Mouse (Mus musculus) right cerebral cortex, adult 18-20 months (tissue): ENCODE results near the gene Olfr616.
"Not testable (repeated sequence)": the region's sequence is repeated elsewhere in the genome, so short reads cannot be mapped to it uniquely, and the experiment has no call there.

Experiments
- DNase-seq: peaks from one replicate; pipeline ENCODE4 v3.0.0; 2022; ENCODE audit warnings: mixed read lengths

The Olfr616 gene

DNA sequence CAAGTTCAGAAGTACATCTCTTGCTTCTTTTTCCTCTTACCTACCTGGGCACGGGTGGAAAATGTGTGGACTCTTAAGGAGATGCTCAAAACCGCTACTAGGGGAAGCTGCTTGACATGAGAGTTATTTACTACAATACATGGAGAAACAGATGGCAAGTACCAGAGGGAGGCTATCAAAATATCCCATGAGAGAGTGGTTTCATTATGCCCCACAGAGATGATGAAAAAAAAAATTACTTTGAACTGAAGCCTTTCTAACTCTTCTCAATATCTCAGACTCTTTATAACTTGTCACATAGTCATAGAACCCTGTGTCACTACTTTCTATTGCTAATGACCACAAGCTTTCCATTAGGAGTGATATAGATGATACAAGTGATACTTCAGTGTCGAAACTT is at the start of gene Olfr616:
TSS of gene Olfr616 (minus strand) at position 101 of the 400 bp plus-strand sequence.
- DNase-seq: no peak

DNA sequence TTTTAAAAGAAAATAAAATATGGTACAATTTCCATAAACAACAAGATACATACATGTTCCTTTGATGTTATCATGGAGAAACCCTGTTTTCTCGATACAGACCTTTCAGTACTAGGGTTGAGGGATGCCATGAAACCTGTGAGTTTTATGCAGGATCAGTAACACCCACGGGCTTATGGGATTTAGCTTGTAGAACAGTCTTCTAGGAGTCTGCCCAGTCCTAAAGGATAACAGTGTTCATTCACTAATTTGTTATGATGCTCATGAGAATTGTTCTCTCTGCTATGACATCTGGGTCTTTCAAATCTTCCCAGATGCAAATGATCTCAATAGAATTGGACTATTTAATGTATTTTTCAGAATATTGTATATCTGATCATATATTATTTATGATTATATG is 43.5 kb upstream of the Olfr616 start, which contains the start of gene Olfr620:
TSS of gene Olfr620 (minus strand) at position 101 of the 400 bp plus-strand sequence.
- DNase-seq: no peak

DNA sequence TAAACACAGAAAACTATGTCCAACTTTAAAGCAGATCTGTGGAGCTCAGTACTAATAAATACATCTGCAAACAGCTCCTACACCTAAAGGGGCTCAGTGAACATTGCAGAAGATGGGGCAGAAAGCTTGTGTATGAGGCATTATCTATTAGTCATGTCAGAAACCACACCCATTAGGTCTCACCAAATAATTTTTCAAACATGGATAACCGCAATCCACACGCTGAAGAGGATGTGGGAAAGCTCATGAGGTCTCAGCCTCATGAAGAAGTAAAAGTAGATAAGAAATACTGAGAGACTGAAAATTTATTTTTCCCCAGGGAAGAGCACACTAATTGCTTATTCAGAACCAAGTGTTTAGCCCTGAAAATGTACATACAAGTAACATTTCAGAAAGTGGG is 38.5 kb upstream of the Olfr616 start:
- no peak for DNase-seq

DNA sequence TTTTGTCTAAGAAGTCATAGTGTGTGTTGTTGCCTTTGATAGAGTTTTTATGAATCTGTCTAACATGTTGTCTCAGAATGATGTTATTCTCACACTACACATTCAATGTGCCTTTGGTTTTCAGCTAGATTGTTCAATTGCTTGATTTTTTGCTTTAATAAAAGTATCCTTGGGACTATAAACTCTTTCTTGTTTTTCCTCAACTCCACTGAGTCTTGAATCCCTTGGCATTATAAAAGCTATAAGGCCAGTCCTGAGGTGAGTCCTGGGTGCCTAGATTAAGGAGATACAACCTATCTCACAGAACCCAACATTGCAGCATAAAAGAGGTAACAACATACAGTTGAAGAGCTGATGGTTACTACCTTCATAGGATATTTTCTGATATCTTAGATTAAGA is 31.3 kb upstream of the Olfr616 start, which contains the start of gene Olfr619:
TSS of gene Olfr619 (plus strand) at position 301 of the 400 bp plus-strand sequence.
- no peak for DNase-seq

DNA sequence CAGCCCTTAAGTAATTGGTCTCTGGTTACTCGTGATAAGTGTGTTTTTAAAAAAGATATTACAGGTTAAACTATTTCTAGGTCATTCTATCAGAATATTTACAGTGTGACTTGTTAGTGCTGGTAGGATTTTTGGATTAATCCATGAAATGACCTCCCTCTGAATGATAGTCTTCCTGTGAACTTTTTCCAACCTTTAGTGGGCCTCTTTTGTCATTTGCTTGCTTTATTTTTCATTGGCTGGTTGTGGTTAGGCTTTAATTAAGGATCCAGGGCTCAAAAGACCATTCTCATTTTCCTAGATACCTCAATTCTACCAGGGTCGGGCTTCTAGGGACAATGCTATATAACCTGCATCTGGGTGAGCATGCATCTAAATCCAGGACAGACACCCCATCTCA is 20.9 kb upstream of the Olfr616 start, which contains the start of gene Olfr618:
TSS of gene Olfr618 (plus strand) at position 301 of the 400 bp plus-strand sequence.
- DNase-seq: no peak

DNA sequence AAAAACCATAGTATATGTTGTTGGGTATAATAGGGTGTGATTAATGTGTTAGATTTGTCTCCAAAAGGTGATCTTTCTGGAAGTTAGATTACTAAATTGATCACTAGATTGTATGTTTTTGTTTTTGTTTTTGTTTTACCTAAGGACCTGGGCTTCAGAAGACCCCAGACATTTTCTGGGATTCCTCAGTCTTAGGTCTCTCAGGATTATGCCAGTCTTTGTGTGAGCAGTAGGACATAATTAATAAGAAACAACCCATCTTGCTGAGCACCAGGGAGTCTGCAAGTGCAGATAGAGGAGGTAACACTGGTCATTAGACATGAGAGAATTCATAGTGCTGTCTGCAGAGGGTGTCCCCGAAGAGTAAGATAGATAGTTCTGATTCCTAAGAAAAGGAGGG is 3.8 kb upstream of the Olfr616 start, which contains the start of gene Olfr617:
TSS of gene Olfr617 (plus strand) at position 301 of the 400 bp plus-strand sequence.
- DNase-seq: no peak

DNA sequence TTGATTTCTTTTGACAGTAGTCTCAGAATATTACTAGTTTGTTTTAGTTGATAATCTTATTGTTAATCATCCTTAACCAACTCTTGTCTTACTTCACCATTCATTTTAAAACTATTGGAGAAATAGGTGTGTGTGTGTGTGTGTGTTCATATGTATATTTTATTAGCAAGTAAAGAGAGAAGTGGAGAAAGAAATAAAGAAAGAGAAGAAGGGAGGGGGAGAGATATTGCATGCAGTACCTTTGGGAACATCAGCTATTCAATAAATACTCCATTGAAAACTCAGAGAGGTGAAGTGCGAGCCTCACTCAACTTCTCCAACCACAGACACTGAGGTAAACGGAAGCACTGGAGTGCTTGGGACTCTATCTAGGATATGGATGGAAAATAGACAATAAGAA is 13.2 kb downstream of the Olfr616 start, which contains the start of gene Olfr615:
TSS of gene Olfr615 (plus strand) at position 301 of the 400 bp plus-strand sequence.
- no peak for DNase-seq

DNA sequence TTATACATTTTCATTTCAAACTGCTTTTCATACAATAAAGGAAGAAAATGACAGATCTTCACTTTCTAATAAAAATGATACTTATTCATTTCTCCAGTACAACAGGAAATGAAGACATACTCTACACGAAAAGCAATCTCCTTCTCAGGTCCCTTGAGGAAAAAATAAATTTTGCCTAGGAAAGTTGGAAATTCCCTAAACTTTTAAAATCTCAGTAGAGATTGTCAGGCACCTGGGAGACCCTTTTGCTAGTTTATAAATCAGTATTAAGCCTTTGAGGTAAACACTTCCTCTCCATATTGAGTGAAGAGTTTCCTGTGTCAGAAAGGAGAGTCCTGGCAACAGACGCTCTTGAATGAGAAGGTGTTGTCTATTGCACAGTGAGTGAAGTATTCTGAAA is 21.2 kb downstream of the Olfr616 start, which contains the start of gene Olfr613:
TSS of gene Olfr613 (plus strand) at position 301 of the 400 bp plus-strand sequence.
- DNase-seq: no peak

DNA sequence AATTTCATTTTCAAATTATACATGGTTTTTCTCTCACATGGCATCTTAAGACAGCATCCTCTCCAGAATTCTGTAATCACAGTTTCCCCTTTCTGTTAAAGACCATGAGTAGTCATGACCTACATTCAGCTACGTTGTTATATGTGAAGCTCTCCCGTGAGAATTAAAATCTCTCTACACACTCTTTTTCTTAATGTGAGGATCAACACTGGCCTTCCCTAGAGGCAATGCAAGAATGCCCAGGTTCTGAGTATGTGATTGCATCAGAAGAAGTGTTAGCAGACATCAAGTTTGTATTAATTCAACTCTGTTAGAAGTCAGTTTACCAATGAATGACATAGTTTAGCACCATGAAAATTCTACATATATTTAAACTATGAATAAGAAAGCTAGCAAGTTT is 26.3 kb downstream of the Olfr616 start, which contains the start of gene Olfr612:
TSS of gene Olfr612 (minus strand) at position 101 of the 400 bp plus-strand sequence.
- not testable (repeated sequence) for DNase-seq

DNA sequence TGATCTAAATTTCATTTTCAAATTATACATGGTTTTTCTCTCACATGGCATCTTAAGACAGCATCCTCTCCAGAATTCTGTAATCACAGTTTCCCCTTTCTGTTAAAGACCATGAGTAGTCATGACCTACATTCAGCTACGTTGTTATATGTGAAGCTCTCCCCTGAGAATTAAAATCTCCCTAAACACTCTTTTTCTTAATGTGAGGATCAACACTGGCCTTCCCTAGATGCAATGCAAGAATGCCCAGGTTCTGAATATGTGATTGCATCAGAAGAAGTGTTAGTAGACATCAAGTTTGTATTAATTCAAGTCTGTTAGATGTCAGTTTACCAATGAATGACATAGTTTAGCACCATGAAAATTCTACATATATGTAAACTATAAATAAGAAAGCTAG is 48.2 kb downstream of the Olfr616 start, which contains the start of gene Olfr611:
TSS of gene Olfr611 (minus strand) at position 101 of the 400 bp plus-strand sequence.
- DNase-seq: not testable (repeated sequence)
